Mouse (Mus musculus): ENCODE measurements at regions not wholly inside any gene's neighbourhood (a gene's known extent, or its start where the extent isn't known, plus 50 kb on each side); places are given as distances from the start of the nearest gene placed in this dataset.

DNA sequence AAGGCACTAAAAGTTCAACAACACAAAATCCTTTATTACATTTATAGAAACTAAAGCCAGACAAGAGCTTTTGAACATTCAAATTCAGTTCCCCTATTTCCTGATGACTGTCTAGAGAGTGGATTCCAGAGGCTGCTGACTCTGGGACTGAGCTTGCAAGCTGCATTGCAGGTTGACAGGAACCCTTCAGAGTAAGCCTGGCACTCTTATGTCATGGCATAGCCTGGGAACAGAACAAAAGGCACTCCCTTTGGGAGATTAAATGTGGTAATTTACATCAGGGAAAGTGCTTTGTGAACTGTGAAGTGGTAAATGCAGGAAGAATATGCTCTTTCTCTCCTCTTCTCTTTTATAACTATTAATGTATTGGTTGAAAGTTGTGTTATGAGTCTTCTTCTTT lies 847.3 kb downstream of the Bcl11a start:
- H3K9ac ChIP-seq, result no peak overlapping the region
- no peaks in the 10 kb centered on the region for H3K36me3 ChIP-seq (replicated peaks)
- ATAC-seq (ENCODE audit: low FRiP score), result no peak
- no peak overlapping the region for H3K27ac ChIP-seq
- no peak overlapping the region for H3K4me3 ChIP-seq (replicated peaks)
- H3K27me3 ChIP-seq, result no peaks in the 10 kb centered on the region
- H3K9me3 ChIP-seq, result no peaks in the 10 kb centered on the region
- peaks cover 3% of the 10 kb centered on the region; the same call in 1 of the 2 replicates for H3K4me1 ChIP-seq
- H3K4me2 ChIP-seq, result no peak overlapping the region

DNA sequence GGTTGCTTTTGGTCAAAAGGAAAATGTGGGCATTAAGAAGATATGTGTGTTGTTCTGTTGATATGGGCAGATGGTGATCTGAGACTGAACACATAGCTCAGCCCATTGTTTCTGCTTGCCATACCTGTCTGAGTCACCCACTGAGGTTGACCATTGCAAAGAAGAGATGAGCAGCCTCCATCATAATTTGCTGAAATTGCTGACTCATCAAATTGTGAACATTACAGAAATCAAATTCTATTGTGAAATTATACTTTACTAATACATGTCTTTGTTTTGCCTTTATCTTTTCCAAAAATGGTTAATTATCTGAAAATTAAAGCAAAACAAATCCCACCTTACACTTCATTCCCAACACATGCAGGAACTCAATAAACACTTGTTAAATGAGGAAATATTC lies 865.8 kb downstream of the Bcl11a start:
- H3K27me3 ChIP-seq, result no peaks in the 10 kb centered on the region
- no peaks in the 10 kb centered on the region for H3K4me1 ChIP-seq
- H3K9me3 ChIP-seq, result no peaks in the 10 kb centered on the region
- no peak overlapping the region for H3K27ac ChIP-seq
- H3K4me2 ChIP-seq, result no peak overlapping the region
- H3K36me3 ChIP-seq (replicated peaks), result no peaks in the 10 kb centered on the region
- no peak overlapping the region for H3K4me3 ChIP-seq (replicated peaks)
- H3K9ac ChIP-seq, result no peak overlapping the region
- no peak for ATAC-seq (ENCODE audit: low FRiP score)

DNA sequence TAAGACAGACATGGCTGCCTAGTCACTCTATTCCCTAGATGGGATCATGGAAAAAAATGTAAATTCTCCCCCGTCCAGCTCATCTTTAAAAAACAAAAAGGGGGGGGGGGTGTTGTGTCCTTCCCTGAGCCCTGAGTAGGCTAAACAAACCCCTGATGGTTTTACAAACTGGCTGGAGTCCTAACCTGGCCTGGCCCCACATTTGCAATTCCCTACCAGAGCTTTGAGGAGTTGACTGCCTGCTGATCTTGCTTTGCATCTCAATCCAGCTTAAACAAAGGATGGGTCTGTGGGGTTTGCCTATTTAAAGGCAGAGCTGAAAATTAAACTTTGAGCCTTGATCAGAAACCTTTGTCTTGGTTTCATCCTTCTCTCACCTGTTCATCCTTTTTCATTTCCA lies 873.3 kb downstream of the Bcl11a start:
- 70% methylated on average over 1 of the region's 1 CpGs for WGBS
- ATAC-seq (ENCODE audit: low FRiP score), result no peak
- H3K27ac ChIP-seq, result no peak overlapping the region
- H3K27me3 ChIP-seq, result no peaks in the 10 kb centered on the region
- no peaks in the 10 kb centered on the region for H3K4me1 ChIP-seq
- H3K36me3 ChIP-seq (replicated peaks), result no peaks in the 10 kb centered on the region
- no peak overlapping the region for H3K9ac ChIP-seq
- H3K9me3 ChIP-seq, result no peaks in the 10 kb centered on the region
- H3K4me3 ChIP-seq (replicated peaks), result no peak overlapping the region
- no peak overlapping the region for H3K4me2 ChIP-seq

DNA sequence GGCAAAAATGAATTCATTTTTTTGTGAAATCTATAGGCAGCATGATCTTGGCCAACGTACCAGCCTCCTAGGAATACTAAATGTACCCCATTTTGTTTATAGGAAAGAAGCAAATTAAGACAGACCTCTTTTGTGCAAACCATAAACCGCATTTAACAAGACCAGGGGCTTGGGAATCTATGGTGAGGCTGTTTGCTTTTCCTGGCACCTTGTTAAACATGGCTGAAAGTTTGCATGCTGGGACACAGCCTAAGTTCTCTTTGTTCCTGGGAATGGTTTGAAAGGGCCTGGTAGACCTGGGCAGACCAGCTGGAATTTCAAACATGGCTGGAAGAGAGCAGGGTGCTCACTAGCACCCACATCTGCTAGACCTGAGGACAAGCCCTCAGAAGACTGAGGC lies 894.5 kb downstream of the Bcl11a start:
- Histone ChIP-seq H3K9ac (no peak overlapping the region), H3K27ac (no peak overlapping the region), H3K4me3 (replicated peaks) (no peak overlapping the region), H3K36me3 (replicated peaks) (no peaks in the 10 kb centered on the region), H3K27me3 (no peaks in the 10 kb centered on the region), H3K9me3 (no peaks in the 10 kb centered on the region), H3K4me1 (no peaks in the 10 kb centered on the region), H3K4me2 (no peak overlapping the region)
- ATAC-seq (ENCODE audit: low FRiP score), result no peak
- 82% methylated on average over 2 of the region's 2 CpGs for WGBS

DNA sequence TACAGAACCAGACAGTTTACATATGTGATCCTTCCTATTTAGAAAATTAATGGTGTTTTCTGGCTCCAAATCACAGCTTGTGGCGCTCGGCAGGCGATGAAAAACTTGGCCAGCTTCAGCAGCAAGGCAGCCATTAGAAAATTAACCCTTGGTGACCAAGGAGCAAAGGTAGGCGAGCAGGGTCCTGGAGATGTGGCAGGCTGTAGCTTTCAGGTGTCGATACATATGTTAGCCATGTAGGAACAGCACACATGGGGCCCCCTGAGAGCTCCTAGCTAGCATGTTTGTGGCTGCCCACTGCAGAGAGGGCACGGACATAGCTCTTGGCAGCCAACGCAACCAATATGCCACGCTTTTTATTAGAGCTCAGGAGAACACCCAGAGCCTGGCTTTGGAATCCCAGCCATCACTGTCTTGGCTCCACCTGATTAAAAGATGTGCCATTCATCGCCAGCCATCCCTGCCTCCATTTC lies 902.4 kb downstream of the Bcl11a start:
- Histone ChIP-seq H3K9ac (no peak overlapping the region), H3K4me1 (peaks cover 16% of the 10 kb centered on the region), H3K27ac (no peak overlapping the region), H3K4me3 (replicated peaks) (no peak overlapping the region), H3K4me2 (no peak overlapping the region), H3K27me3 (no peaks in the 10 kb centered on the region), H3K36me3 (replicated peaks) (no peaks in the 10 kb centered on the region), H3K9me3 (no peaks in the 10 kb centered on the region)
- WGBS, result 65% methylated on average over 9 of the region's 9 CpGs
- 0 out of 2 replicates have a peak, but pooled peaks have one; percentile 14 for ATAC-seq (ENCODE audit: low FRiP score)

DNA sequence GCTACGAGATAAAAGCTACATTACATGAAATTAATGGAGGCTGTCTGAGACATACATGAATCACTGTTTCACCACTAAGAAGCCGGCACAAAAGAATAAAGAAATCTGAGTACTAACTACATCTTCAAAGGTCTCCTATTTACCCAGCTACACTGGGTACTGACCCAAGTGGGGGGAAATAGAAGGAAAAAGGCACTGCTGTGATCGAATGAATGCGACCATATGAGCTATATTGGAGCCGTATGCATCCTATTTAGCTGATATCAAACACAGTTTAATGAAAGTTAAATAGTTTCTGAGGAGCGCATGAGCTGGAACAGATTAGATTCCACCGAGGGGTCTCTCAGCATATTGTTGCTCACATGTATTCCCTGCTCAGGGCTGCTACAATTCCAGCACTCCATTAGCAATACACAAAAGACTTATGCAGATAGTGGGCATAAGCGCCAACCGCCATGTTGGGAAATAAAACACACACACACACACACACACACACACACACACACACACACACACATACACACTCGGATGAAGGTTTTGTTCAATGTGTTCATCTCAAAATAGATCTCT lies 905.3 kb downstream of the Bcl11a start:
- H3K27ac ChIP-seq, result no peak overlapping the region
- H3K9me3 ChIP-seq, result no peaks in the 10 kb centered on the region
- H3K4me2 ChIP-seq, result no peak overlapping the region
- H3K4me3 ChIP-seq (replicated peaks), result no peak overlapping the region
- peak; percentile 61 for ATAC-seq (ENCODE audit: low FRiP score)
- 52% methylated on average over 10 of the region's 10 CpGs for WGBS
- H3K36me3 ChIP-seq (replicated peaks), result no peaks in the 10 kb centered on the region
- H3K9ac ChIP-seq, result no peak overlapping the region
- H3K4me1 ChIP-seq, result peaks cover 16% of the 10 kb centered on the region
- no peaks in the 10 kb centered on the region for H3K27me3 ChIP-seq

DNA sequence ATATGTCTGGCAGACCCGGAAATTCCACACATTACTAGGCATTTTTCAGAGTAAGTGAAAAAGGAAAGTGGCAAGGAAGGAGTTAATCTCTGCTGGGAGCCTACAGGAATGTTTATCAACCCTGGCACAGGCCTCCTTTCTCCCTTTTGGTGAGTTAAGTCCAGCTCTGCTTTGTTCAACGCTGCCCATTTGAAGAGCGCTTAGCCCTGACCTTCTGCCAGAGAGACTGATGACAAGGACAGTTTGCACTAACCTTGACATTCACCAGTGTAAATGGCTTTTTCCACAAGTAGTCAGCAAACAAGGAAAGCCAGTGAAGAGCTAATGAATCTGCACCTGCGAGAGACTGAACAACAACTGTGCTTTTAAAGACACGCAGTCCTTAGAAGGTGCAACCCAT lies 927.6 kb downstream of the Bcl11a start:
- Histone ChIP-seq H3K9ac (no peak overlapping the region), H3K27ac (no peak overlapping the region), H3K9me3 (no peaks in the 10 kb centered on the region), H3K4me2 (no peak overlapping the region), H3K36me3 (replicated peaks) (no peaks in the 10 kb centered on the region), H3K27me3 (no peaks in the 10 kb centered on the region), H3K4me1 (peaks cover 5% of the 10 kb centered on the region), H3K4me3 (replicated peaks) (no peak overlapping the region)
- no peak for ATAC-seq (ENCODE audit: low FRiP score)
- WGBS, result 25% methylated on average over 5 of the region's 5 CpGs

DNA sequence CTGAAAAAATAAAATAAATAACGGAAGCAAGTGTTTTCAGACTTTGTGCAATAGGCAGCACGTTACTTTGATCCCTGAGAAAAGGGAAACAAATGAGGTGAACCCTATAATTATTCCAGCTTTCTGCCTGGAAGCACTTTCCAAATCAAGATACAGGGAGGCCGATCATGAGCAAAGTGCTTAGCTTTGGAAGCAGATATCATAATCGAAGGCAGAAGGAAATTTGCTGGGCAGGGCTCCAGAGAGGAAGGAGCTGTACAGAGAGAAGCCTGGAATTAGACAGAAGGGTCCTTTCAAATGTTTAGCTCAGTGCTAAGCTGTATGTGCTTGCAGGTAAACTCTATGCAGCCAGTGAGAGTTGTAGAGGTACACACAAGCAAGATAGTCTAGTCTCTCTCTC lies 948.9 kb downstream of the Bcl11a start:
- Histone ChIP-seq H3K36me3 (replicated peaks) (no peaks in the 10 kb centered on the region), H3K4me2 (no peak overlapping the region), H3K4me1 (no peaks in the 10 kb centered on the region), H3K9ac (no peak overlapping the region), H3K27me3 (no peaks in the 10 kb centered on the region), H3K4me3 (replicated peaks) (no peak overlapping the region), H3K27ac (no peak overlapping the region), H3K9me3 (no peaks in the 10 kb centered on the region)
- WGBS, result 69% methylated on average over 4 of the region's 4 CpGs
- ATAC-seq (ENCODE audit: low FRiP score), result no peak

DNA sequence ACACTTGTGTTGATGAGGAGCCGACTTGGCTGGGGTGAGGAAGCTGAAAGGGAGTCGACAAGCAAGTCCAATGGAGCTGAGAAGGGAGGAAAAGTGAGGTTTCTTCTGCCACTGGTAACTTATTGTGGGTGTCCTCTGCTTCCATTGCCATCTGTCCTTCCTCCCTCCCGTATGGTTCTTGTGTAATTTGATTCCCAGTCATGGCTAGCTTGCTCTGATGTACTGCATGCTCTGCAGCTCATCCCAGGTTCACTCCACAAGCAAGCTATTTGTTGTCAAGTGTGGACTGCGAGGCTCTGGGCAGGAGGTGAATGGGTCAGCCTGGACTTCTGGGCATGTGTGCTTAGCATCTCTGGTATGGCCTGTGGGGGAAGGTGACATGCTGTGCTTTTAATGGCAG lies 963.1 kb downstream of the Bcl11a start:
- Histone ChIP-seq H3K9ac (no peak overlapping the region), H3K27me3 (no peaks in the 10 kb centered on the region), H3K36me3 (replicated peaks) (no peaks in the 10 kb centered on the region), H3K27ac (no peak overlapping the region), H3K4me3 (replicated peaks) (no peak overlapping the region), H3K9me3 (no peaks in the 10 kb centered on the region), H3K4me2 (no peak overlapping the region), H3K4me1 (peaks cover 11% of the 10 kb centered on the region)
- ATAC-seq (ENCODE audit: low FRiP score), result no peak
- 47% methylated on average over 4 of the region's 4 CpGs for WGBS

DNA sequence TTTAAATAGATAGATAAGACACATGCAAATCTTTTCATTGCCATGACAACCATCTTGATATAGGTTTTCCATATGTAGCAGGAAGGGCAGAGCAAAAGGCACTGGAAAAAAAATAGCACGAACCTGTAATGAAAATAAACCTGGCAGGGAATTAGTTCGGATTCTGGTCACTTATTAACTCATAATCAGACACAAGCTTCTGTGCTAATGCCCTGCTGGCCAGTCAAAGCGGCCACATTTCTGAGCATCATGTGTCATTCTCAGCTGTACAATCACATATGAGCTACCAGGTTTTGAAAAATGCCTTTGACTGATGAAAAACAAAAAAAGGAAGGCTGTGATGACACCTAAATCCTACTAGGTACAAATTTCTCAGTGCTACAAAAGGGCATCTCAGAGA lies 964.9 kb downstream of the Bcl11a start:
- no peaks in the 10 kb centered on the region for H3K27me3 ChIP-seq
- no peak overlapping the region for H3K4me3 ChIP-seq (replicated peaks)
- no peak overlapping the region for H3K4me2 ChIP-seq
- peaks cover 12% of the 10 kb centered on the region for H3K4me1 ChIP-seq
- no peak overlapping the region for H3K27ac ChIP-seq
- no peaks in the 10 kb centered on the region for H3K9me3 ChIP-seq
- no peak overlapping the region for H3K9ac ChIP-seq
- WGBS, result 82% methylated on average over 3 of the region's 3 CpGs
- no peaks in the 10 kb centered on the region for H3K36me3 ChIP-seq (replicated peaks)
- no peak for ATAC-seq (ENCODE audit: low FRiP score)

DNA sequence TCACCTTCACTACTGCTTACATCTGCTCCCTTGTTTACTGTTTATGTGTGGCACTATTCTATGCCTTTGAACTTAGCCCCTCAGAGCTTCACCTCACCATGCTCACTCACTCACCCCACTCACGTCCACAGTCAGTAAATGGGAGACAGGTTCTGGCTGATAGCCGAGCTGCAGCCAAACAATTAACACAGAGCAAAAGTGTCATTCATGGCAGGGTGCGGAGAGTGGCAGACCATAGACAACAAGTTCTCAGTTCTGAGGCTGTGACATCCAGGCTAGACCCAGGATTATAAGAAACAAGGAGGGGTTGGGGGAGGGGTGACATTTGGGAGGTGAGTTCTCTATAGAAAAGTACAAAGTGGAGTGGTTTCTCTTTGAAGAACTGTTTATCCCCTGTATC lies 967.5 kb downstream of the Bcl11a start:
- peak; percentile 72; the same call in 1 of the 2 replicates for ATAC-seq (ENCODE audit: low FRiP score)
- no peak overlapping the region for H3K4me2 ChIP-seq
- no peak overlapping the region for H3K4me3 ChIP-seq (replicated peaks)
- H3K36me3 ChIP-seq (replicated peaks), result no peaks in the 10 kb centered on the region
- H3K27me3 ChIP-seq, result no peaks in the 10 kb centered on the region
- peaks cover 12% of the 10 kb centered on the region for H3K4me1 ChIP-seq
- no peaks in the 10 kb centered on the region for H3K9me3 ChIP-seq
- H3K9ac ChIP-seq, result no peak overlapping the region
- H3K27ac ChIP-seq, result no peak overlapping the region
- WGBS, result 12% methylated on average over 3 of the region's 3 CpGs

DNA sequence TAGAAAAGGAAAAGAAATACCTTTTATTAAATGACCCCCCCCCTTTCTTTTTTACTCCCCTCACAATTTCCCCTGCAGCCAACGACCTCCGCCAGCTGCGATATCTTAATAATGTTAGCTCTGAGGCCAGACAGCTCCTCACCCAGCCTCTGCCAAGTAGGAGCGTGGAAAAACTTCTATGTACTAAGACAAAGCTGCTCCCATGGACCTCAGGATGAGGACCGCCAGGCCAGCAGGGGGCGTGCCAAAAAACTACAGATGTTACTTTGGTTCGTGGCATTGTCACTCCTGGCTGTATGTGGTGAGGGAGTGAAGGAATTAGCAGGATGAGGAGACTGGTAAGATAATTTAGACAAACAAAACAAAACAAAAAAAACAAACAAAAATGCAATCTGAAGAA lies 968.1 kb downstream of the Bcl11a start:
- Histone ChIP-seq H3K9me3 (no peaks in the 10 kb centered on the region), H3K9ac (no peak overlapping the region), H3K4me1 (peaks cover 12% of the 10 kb centered on the region), H3K4me2 (no peak overlapping the region), H3K27ac (no peak overlapping the region; the same call in 1 of the 2 replicates), H3K36me3 (replicated peaks) (no peaks in the 10 kb centered on the region), H3K27me3 (no peaks in the 10 kb centered on the region), H3K4me3 (replicated peaks) (no peak overlapping the region)
- WGBS, result 46% methylated on average over 7 of the region's 7 CpGs
- ATAC-seq (ENCODE audit: low FRiP score), result 0 out of 2 replicates have a peak, but pooled peaks have one; percentile 50

DNA sequence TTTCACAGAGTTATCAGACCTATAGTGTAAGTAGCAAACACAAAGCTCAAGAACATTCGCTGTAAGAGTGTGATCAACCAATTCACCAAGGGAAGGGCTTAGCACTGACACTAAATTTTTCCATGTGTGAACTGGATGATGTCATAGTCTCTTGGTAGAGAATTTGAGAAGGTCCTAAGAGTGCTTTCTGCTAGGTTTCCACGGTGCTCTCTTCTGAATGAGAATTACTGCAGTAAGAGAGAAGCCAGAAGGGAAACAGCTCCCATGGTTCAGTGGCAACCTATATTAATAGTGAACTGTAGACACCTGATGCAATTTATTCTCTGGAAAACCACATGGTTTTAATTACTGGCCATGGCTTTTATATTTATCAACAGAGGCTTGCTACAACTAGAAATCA lies 977.8 kb downstream of the Bcl11a start:
- H3K4me1 ChIP-seq, result peaks cover 10% of the 10 kb centered on the region
- no peaks in the 10 kb centered on the region for H3K9me3 ChIP-seq
- no peak overlapping the region for H3K27ac ChIP-seq
- no peak overlapping the region for H3K4me3 ChIP-seq (replicated peaks)
- no peaks in the 10 kb centered on the region for H3K27me3 ChIP-seq
- no peak overlapping the region for H3K4me2 ChIP-seq
- WGBS, result 65% methylated on average over 2 of the region's 2 CpGs
- no peak for ATAC-seq (ENCODE audit: low FRiP score)
- no peak overlapping the region for H3K9ac ChIP-seq
- H3K36me3 ChIP-seq (replicated peaks), result no peaks in the 10 kb centered on the region
